Mouse (Mus musculus) limb, embryonic 14.5 days (tissue): ENCODE measurements around the gene Slc16a8. TPM values are rescaled to one million over a fixed set of nuclear protein-coding genes. Genes with fewer than 3 reads are reported as not detected.
"Not testable (repeated sequence)": the region's sequence is repeated elsewhere in the genome, so short reads cannot be mapped to it uniquely, and the experiment has no call there.

ENCODE experiments used
- ATAC-seq: fragments of 200-750 bp; cut with Nextera tagmentation; 2 replicates; pipeline ENCODE4 v1.8.0; 2017; ENCODE audit warnings: low read depth, moderate number of reproducible peaks, moderate TSS enrichment; ENCODE audit not compliant: low FRiP score
- DNase-seq: peaks from one replicate; pipeline ENCODE4 v3.0.0-alpha.2; 2015; ENCODE audit warnings: low spot score
- H3K27ac ChIP-seq: fragments of 300-500 bp; sonication (generic); replicated peaks from 2 replicates; pipeline ENCODE4 v1.5.1; 2014; ENCODE audit warnings: low read depth, mild to moderate bottlenecking, low read length, moderate library complexity, mixed read lengths
- H3K27me3 ChIP-seq: fragments of 300-500 bp; sonication (generic); 2 replicates; pipeline ENCODE4 v1.6.1; 2014; ENCODE audit warnings: low read length, mixed read lengths; ENCODE audit not compliant: control insufficient read depth, insufficient read depth
- H3K36me3 ChIP-seq: fragments of 300-500 bp; sonication (generic); 2 replicates; pipeline ENCODE4 v1.6.1; 2014; ENCODE audit warnings: mild to moderate bottlenecking, low read length, moderate library complexity, mixed read lengths; ENCODE audit not compliant: control insufficient read depth, insufficient read depth
- H3K4me1 ChIP-seq: fragments of 300-500 bp; sonication (generic); 2 replicates; pipeline ENCODE4 v1.6.1; 2014; ENCODE audit warnings: antibody characterized with exemption, low read length, mixed read lengths; ENCODE audit not compliant: control insufficient read depth, insufficient read depth
- H3K4me2 ChIP-seq: fragments of 300-500 bp; sonication (generic); replicated peaks from 2 replicates; pipeline ENCODE4 v1.6.1; 2014; ENCODE audit warnings: low read depth, mild to moderate bottlenecking, low read length, moderate library complexity; ENCODE audit not compliant: severe bottlenecking
- H3K4me3 ChIP-seq: fragments of 300-500 bp; sonication (generic); replicated peaks from 2 replicates; pipeline ENCODE4 v1.5.1; 2014; ENCODE audit warnings: low read length
- H3K9ac ChIP-seq: fragments of 300-500 bp; sonication (generic); 2 replicates; pipeline ENCODE4 v1.6.1; 2014; ENCODE audit warnings: mild to moderate bottlenecking, low read depth, low read length, moderate library complexity; ENCODE audit not compliant: severe bottlenecking
- H3K9me3 ChIP-seq: fragments of 300-500 bp; sonication (generic); 2 replicates; pipeline ENCODE4 v1.6.1; 2016; ENCODE audit warnings: low read length; ENCODE audit not compliant: control insufficient read depth
- POLR2A ChIP-seq: fragments of 200-500 bp; IDR thresholded peaks from 2 replicates; pipeline ENCODE4 v1.8.0; 2012; ENCODE audit warnings: inconsistent platforms, mild to moderate bottlenecking, moderate library complexity, borderline replicate concordance; ENCODE audit not compliant: insufficient read depth, insufficient read length; ENCODE audit errors: extremely low read depth
- WGBS: fragments of 180-500 bp; shearing (Covaris S2); extraction: QIAGEN DNeasy Blood & Tissue Kit; methylation state at CpG from one replicate; pipeline ENCODE4 v1.1.7; 2014; 5-methylcytosine and 5-hydroxymethylcytosine counted together
- polyA plus RNA-seq, 2 experiments: library from polyadenylated mRNA; depleted of rRNA in 1 of 2; stranded (reverse) in 1 of 2; unstranded in 1 of 2; fragments of >200 nt; fragmentation: Nextera tagmentation in 1 of 2; extraction: Ambion mirVana in 1 of 2; gene quantifications; 2 replicates each; pipeline versions ENCODE4 v1.2.1 to v1.2.3; 2012 to 2014

Slc16a8 gene
- polyA plus RNA-seq, 2 experiments = 0.16 to 0.51 TPM

DNA sequence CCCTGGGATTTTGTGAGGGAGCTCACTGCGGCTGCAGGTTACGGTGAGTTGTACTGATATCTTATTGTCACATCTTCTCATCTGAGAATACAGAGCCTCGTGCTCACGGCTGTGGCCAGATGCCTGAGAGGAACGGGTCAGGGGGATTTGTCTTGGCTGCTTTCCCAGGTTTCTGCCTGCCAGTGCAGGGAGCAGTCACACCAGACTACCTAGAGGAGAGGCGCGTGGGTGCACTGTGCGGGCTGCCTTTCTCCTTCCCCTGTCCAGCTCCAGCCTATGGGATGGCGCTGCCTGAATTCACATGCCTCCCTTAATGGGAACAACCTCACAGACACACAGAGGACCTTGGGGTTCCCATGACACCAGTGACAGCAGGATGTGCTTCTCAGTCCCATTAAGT, 19.3 kb downstream of the Slc16a8 start:
- H3K36me3 ChIP-seq = peaks cover 74% of the 10 kb centered on the region
- WGBS = 78% methylated on average over 9 of the region's 9 CpGs
- no peak overlapping the region for H3K4me3 ChIP-seq
- H3K4me1 ChIP-seq = no peaks in the 10 kb centered on the region
- no peaks in the 10 kb centered on the region for H3K9me3 ChIP-seq
- H3K27me3 ChIP-seq = no peaks in the 10 kb centered on the region
- H3K27ac ChIP-seq = no peak overlapping the region
- H3K9ac ChIP-seq = no peak overlapping the region
- no peak for DNase-seq
- no peak for TF ChIP-seq POLR2A
- no peak overlapping the region for H3K4me2 ChIP-seq
- no peak for ATAC-seq

DNA sequence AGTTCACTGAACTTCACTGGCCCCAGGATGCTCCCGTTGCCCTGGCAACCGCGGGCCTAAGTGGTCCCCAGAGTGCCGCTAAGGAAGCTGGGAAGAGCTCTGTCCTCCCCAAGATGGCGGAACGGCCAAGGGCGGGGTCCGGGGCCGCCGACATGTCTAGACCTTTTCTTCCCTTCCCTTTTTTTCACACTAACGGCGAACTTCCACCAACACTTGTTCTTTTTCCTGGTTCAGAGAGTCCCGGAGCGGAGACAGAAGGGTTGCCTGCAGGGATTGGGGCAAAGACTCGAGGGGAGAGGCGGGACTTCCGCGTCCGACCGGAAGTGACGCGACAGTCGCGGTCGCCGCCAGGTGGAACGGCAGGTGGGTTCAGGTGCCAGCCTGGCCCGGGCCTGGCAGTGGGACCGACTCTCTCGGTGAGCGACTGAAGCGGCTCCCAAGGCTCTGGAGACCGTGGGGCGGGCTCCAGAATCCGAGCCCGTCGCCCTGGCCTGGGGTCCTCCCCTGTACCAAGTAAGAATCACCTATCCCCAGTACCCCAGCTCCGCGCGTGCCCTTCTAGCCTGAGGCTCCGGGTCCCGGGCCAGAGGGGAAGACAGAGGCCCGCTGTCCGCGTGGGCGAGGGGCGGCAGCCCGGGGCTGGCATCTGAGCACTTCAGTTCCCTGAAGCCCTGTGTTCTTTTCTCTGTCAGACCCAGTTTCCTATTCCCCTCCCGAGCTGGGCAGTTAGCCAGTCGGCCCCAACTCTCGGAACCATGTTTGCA, 25.3 kb downstream of the Slc16a8 start, which contains the start of the genes Pick1 and Gm49486:
TSS of gene Pick1 (plus strand) at position 116 of the 764 bp plus-strand sequence.
TSS of gene Gm49486 (plus strand) at position 334 of the 764 bp plus-strand sequence.
- Histone ChIP-seq H3K9me3 (no peaks in the 10 kb centered on the region), H3K4me1 (0 out of 2 replicates have a peak, but pooled peaks cover 3% of the 10 kb centered on the region), H3K4me2 (peak within 1 kb of the TSS; percentile 88), H3K27ac (peak within 1 kb of the TSS; percentile 94), H3K36me3 (peaks cover 22% of the 10 kb centered on the region), H3K4me3 (peak within 1 kb of the TSS; percentile 71), H3K9ac (peak within 1 kb of the TSS; percentile 71), H3K27me3 (no peaks in the 10 kb centered on the region)
- TF ChIP-seq POLR2A = peak; percentile 63; the same call in 1 of the 2 replicates
- ATAC-seq (peak; percentile 94), DNase-seq (peak; percentile 86)
- 1% methylated on average over 49 of the region's 51 CpGs for WGBS

DNA sequence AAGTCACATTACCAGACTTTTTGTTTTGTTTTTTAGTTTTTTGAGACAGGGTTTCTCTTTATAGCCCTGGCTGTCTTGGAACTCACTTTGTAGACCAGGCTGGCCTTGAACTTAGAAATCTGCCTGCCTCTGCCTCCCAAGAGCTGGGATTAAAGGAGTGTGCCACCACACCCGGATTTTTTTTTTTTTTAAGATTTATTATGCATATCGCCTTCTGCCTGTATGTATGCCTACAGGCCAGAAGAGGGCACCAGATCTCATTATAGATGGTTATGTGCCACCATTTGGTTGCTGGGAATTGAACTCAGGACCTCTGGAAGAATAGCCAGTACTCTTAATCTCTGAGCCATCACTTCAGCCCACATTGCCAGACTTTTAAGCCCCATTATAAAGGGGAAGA, 28.8 kb downstream of the Slc16a8 start:
- not testable (repeated sequence) for DNase-seq, H3K27me3 ChIP-seq, H3K4me3 ChIP-seq, H3K4me2 ChIP-seq, H3K9ac ChIP-seq, H3K9me3 ChIP-seq, ATAC-seq, H3K36me3 ChIP-seq, H3K27ac ChIP-seq, H3K4me1 ChIP-seq
- 61% methylated on average over 2 of the region's 2 CpGs for WGBS

DNA sequence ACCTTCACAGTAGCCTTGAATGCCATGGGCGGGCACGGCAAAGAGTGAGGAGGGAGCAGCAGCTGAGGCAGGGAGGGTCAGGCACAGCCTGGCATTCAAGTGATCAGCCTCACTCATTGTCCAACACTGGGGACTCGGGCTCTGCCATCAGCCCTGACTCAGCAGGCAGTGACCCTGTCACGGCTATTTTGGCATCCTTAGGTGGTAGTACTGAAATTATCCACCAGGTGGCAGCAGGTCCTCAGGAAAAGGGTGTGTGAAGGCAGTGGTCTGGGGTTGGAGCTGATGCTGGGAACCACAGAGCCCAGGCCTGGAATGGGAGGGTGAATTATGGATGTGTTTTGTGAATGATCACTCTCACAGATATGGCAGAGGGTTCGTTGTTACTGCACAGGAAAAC, 29.9 kb downstream of the Slc16a8 start:
- Histone ChIP-seq H3K36me3 (no peaks in the 10 kb centered on the region), H3K4me3 (no peak overlapping the region), H3K27me3 (no peaks in the 10 kb centered on the region), H3K9me3 (no peaks in the 10 kb centered on the region), H3K4me1 (0 out of 2 replicates have a peak, but pooled peaks cover 1% of the 10 kb centered on the region), H3K4me2 (no peak overlapping the region), H3K27ac (no peak overlapping the region), H3K9ac (no peak overlapping the region)
- 12% methylated on average over 5 of the region's 5 CpGs for WGBS
- peak; percentile 64 for DNase-seq
- TF ChIP-seq POLR2A = no peak
- peak; percentile 31; the same call in 1 of the 2 replicates for ATAC-seq

DNA sequence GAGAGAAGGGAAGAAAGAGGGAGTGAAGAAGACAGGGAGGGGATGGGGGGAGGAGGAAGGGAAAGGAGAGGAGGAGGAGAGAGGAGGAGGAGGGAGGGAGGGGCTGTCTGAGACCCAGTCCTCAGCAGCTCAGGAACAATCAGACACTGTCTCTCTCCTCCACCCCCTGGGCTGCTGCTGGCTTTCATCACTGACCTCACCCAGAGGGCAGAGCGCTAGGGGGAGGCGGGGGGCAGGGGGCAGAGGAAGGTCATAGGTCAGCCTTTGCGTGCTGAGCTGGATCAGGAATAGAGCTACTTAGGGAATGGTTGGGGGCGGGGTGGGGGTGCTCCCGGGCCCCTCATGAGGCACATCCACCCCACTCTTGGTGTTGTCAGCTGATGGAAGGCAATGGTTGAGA, 30.9 kb downstream of the Slc16a8 start:
- no peaks in the 10 kb centered on the region for H3K4me1 ChIP-seq
- 8% methylated on average over 5 of the region's 5 CpGs for WGBS
- H3K4me3 ChIP-seq = no peak overlapping the region
- no peak overlapping the region for H3K9ac ChIP-seq
- no peaks in the 10 kb centered on the region for H3K27me3 ChIP-seq
- TF ChIP-seq POLR2A = no peak
- ATAC-seq (no peak), DNase-seq (no peak)
- no peak overlapping the region for H3K4me2 ChIP-seq
- H3K27ac ChIP-seq = no peak overlapping the region
- H3K36me3 ChIP-seq = no peaks in the 10 kb centered on the region
- no peaks in the 10 kb centered on the region for H3K9me3 ChIP-seq
